Mouse (Mus musculus): ENCODE data around the gene Sh3pxd2a. TPM values are rescaled to one million over a fixed set of nuclear protein-coding genes. Genes with fewer than 3 reads are reported as not detected.

Gene Sh3pxd2a
- polyA plus RNA-seq, 1 experiment = 150 TPM

DNA sequence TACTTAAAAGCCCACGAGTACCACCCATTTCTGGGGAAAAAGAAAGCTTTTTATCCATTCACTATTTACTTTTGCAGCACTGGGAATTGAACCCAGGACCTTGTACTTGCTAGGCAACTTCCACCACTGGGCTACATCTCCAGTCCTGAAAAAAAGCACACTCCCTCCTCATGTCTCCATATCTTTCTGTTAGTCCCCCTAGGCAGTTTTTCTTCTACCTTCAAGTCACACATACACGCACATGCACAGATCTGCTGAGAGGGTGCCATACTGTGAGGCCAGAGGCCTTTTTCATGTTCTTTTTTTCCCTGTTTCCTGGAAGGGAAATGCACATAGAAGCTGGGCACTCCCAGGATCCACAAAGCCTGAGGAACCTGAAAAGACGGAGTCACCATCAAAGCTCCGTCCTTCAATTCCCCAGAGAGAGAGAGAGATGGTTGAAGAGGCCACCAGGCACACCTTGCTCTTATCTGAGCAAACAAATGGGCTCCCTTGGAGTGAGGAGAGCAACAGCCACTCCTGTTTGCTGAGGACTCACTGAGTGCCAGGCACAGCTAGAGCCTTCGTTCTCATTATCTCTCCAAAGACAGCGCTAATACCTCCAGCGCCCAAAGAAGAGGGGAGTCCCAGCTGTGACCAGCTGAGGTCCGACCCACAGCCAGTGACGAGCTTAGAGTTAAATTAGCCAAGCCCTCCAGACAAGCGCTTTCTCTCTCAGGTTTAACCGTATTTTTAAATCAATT, 32.8 kb downstream of the Sh3pxd2a start:
- no peak for TF ChIP-seq POLR2A (IDR thresholded peaks at IDR 0.05; ENCODE audit: low read depth, low read length)
- TF ChIP-seq CTCF (IDR thresholded peaks at IDR 0.05; ENCODE audit: borderline replicate concordance, insufficient read depth, low read length) = no peak
- Histone ChIP-seq H3K27ac (ENCODE audit: insufficient read depth, low read length) (no peak overlapping the region), H3K4me1 (ENCODE audit: control insufficient read depth, insufficient read depth, low read length) (no peaks in the 10 kb centered on the region), H3K4me3 (ENCODE audit: insufficient read depth, low read length) (no peak overlapping the region)

GRCm38 (mm10) chr19:47430160-47430559, 34.0 kb downstream of the Sh3pxd2a start:
- Histone ChIP-seq H3K4me3 (ENCODE audit: insufficient read depth, low read length) (no peak overlapping the region), H3K4me1 (ENCODE audit: control insufficient read depth, insufficient read depth, low read length) (no peaks in the 10 kb centered on the region), H3K27ac (ENCODE audit: insufficient read depth, low read length) (no peak overlapping the region)
- TF ChIP-seq POLR2A (IDR thresholded peaks at IDR 0.05; ENCODE audit: low read depth, low read length) (no peak), CTCF (IDR thresholded peaks at IDR 0.05; ENCODE audit: borderline replicate concordance, insufficient read depth, low read length) (no peak)

- H3K27ac ChIP-seq (ENCODE audit: insufficient read depth, low read length) = no peak overlapping the region
- H3K4me1 ChIP-seq (ENCODE audit: control insufficient read depth, insufficient read depth, low read length) = no peaks in the 10 kb centered on the region
- H3K4me3 ChIP-seq (ENCODE audit: insufficient read depth, low read length) = no peak overlapping the region
- no peak for TF ChIP-seq CTCF (IDR thresholded peaks at IDR 0.05; ENCODE audit: borderline replicate concordance, insufficient read depth, low read length)
- TF ChIP-seq POLR2A (IDR thresholded peaks at IDR 0.05; ENCODE audit: low read depth, low read length) = no peak
Observed at GRCm38 (mm10) chr19:47429245-47429644, 35.0 kb downstream of the Sh3pxd2a start.

DNA sequence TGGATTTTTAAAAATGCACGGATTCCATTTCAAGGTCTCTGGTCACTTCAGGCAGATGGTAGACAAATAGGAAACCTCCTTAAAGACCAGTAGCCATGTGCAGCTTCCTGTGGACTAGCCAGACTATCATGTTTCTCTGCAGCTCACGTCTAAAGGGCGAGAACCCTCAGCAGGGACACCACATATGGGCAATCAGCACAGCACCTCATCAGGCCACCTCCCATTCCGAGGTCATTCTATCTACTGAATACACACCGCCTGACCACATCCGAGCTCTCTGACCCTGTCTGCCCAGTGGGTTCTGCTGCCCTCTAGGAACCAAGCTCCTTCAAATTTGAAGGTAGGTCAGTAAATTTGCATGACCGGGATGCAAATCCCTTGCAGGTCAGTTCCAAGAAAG, 35.4 kb downstream of the Sh3pxd2a start:
- no peak overlapping the region for H3K4me3 ChIP-seq (ENCODE audit: insufficient read depth, low read length)
- H3K4me1 ChIP-seq (ENCODE audit: control insufficient read depth, insufficient read depth, low read length) = no peaks in the 10 kb centered on the region
- H3K27ac ChIP-seq (ENCODE audit: insufficient read depth, low read length) = no peak overlapping the region
- no peak for TF ChIP-seq CTCF (IDR thresholded peaks at IDR 0.05; ENCODE audit: borderline replicate concordance, insufficient read depth, low read length)
- TF ChIP-seq POLR2A (IDR thresholded peaks at IDR 0.05; ENCODE audit: low read depth, low read length) = no peak

DNA sequence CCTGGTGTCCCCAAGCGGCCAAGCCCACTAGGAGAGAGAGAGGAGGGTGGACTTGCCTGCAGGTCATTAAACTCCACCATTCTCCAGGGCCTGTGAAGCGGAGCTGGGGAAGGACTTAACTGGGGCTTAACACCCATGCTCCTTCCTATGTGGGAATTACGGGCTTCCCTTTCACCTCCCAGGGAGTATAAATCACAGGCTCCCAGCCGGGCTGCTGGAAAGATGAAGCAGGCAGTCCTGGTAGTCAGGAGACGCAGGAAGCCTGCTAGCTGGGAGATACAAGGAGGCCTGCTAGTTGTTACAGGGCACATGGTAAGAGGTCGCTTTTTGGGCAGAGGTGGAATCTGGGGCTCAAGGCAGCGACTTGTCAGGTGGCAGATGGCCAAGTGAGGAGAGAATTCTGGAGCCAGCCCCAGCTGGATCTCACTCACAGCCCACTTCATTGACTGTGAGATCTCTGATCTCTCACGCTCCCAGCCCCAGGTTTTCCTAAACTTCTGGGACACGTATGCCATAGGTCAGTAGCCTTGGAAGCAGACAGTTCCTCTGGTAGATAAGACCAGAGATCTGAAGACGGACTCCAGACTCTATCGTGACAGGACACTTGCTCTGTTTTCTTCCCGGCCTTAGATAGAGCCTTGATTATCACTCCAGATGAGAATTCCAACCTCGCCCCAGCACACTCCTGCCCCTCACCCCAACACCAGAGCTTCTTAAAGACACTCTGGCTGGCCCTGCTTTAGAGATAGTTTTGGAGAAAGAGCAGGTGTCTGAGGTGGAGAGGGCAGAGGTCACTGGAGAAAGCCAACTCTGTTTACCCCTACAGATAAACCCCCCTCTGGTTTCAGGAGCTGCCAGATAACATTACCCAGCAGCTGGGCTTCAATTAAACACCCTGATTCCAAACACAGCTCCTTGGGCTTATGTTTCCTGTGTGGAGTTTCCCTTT, 36.1 kb downstream of the Sh3pxd2a start:
- TF ChIP-seq POLR2A (IDR thresholded peaks at IDR 0.05; ENCODE audit: low read depth, low read length) = no peak
- Histone ChIP-seq H3K27ac (ENCODE audit: insufficient read depth, low read length) (no peak overlapping the region), H3K4me1 (ENCODE audit: control insufficient read depth, insufficient read depth, low read length) (no peaks in the 10 kb centered on the region), H3K4me3 (ENCODE audit: insufficient read depth, low read length) (no peak overlapping the region)

DNA sequence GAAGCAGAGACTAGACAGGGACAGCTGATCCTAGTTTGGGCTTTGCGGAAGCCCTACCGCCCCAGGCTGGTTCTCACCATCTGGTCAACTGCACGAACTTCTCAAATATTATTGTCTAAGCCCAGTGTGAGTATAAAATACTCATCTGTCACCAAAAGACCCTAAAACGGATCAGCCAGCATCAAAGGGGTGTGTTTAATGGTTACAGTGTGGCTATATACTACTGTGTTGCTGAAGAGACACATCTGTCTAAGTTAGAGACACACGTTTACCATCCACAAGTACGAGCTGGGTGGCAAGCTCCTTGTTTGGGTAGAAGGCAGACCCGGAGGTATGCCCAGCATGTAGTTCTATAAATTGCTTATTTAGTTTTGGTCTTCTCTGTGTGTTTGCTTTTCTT, 40.6 kb downstream of the Sh3pxd2a start:
- H3K27ac ChIP-seq (ENCODE audit: insufficient read depth, low read length) = no peak overlapping the region
- TF ChIP-seq POLR2A (IDR thresholded peaks at IDR 0.05; ENCODE audit: low read depth, low read length) (no peak), CTCF (IDR thresholded peaks at IDR 0.05; ENCODE audit: borderline replicate concordance, insufficient read depth, low read length) (no peak)
- no peaks in the 10 kb centered on the region for H3K4me1 ChIP-seq (ENCODE audit: control insufficient read depth, insufficient read depth, low read length)
- no peak overlapping the region for H3K4me3 ChIP-seq (ENCODE audit: insufficient read depth, low read length)

- no peaks in the 10 kb centered on the region for H3K4me1 ChIP-seq (ENCODE audit: control insufficient read depth, insufficient read depth, low read length)
- TF ChIP-seq POLR2A (IDR thresholded peaks at IDR 0.05; ENCODE audit: low read depth, low read length) = no peak
- no peak for TF ChIP-seq CTCF (IDR thresholded peaks at IDR 0.05; ENCODE audit: borderline replicate concordance, insufficient read depth, low read length)
- no peak overlapping the region for H3K4me3 ChIP-seq (ENCODE audit: insufficient read depth, low read length)
- H3K27ac ChIP-seq (ENCODE audit: insufficient read depth, low read length) = no peak overlapping the region
Observed at GRCm38 (mm10) chr19:47421128-47421898, 42.9 kb downstream of the Sh3pxd2a start.

DNA sequence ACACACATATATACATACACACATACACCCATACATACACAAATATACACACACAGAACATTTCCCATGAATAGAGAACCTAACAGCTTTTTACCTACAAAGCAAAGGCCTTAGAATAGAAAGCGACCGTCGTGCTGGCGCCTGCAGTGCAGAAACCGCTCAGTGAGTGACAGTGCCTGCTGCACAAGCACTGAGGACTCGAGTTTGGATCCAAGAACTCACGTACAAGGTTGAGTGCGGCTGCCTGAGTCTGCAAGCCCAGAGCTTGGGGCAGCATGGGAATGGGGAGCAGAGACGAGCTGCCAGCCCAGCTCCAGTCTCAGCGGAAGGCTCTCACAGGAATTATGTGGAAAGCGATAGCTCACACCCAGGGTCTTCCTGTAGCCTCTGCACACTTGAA, 43.7 kb downstream of the Sh3pxd2a start:
- no peaks in the 10 kb centered on the region for H3K4me1 ChIP-seq (ENCODE audit: control insufficient read depth, insufficient read depth, low read length)
- no peak for TF ChIP-seq CTCF (IDR thresholded peaks at IDR 0.05; ENCODE audit: borderline replicate concordance, insufficient read depth, low read length)
- TF ChIP-seq POLR2A (IDR thresholded peaks at IDR 0.05; ENCODE audit: low read depth, low read length) = no peak
- H3K27ac ChIP-seq (ENCODE audit: insufficient read depth, low read length) = no peak overlapping the region
- H3K4me3 ChIP-seq (ENCODE audit: insufficient read depth, low read length) = no peak overlapping the region

DNA sequence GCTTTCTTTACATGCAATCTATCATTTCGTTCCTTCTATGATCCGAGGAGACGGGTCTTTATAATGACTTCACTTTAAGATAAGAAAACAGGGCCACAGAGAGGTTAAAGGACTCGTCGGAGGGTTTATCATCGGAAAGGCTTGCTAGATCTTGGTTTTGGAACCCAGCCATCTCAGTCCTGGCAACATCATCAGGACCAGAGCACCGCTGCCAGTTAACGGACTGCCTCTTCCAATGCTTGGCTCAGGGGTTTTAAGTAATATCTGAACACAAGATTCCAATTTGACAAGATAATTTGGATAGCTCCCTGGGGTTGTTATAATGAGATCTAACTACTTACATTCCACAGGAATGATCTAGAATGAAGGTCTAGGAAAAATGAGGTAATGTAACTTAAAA, 45.0 kb downstream of the Sh3pxd2a start:
- Histone ChIP-seq H3K4me3 (ENCODE audit: insufficient read depth, low read length) (no peak overlapping the region), H3K27ac (ENCODE audit: insufficient read depth, low read length) (no peak overlapping the region), H3K4me1 (ENCODE audit: control insufficient read depth, insufficient read depth, low read length) (no peaks in the 10 kb centered on the region)
- TF ChIP-seq CTCF (IDR thresholded peaks at IDR 0.05; ENCODE audit: borderline replicate concordance, insufficient read depth, low read length) = no peak
- TF ChIP-seq POLR2A (IDR thresholded peaks at IDR 0.05; ENCODE audit: low read depth, low read length) = no peak
